Mouse (Mus musculus) kidney, adult 2 months (tissue): ENCODE data around the gene Ttll11. TPM values are rescaled to one million over a fixed set of nuclear protein-coding genes. Genes with fewer than 3 reads are reported as not detected.

Experiments
- DNase-seq: peaks from one replicate; pipeline ENCODE4 v3.0.0; 2021
- H3K27ac ChIP-seq: fragments of 200-500 bp; 2 replicates; pipeline ENCODE4 v1.5.1; 2012; ENCODE audit warnings: low read depth, low read length, control low read depth, inconsistent platforms; ENCODE audit not compliant: insufficient read depth
- H3K27me3 ChIP-seq: fragments of 200-500 bp; replicated peaks from 2 replicates; pipeline ENCODE4 v1.6.1; 2012; ENCODE audit warnings: mild to moderate bottlenecking, moderate library complexity, low read length, inconsistent platforms; ENCODE audit not compliant: control insufficient read depth, insufficient read depth
- H3K36me3 ChIP-seq: fragments of 200-500 bp; 2 replicates; pipeline ENCODE4 v1.6.1; 2012; ENCODE audit warnings: mild to moderate bottlenecking, moderate library complexity, low read length, inconsistent platforms; ENCODE audit not compliant: control insufficient read depth, insufficient read depth
- H3K4me1 ChIP-seq: fragments of 200-500 bp; 2 replicates; pipeline ENCODE4 v1.6.1; 2011; ENCODE audit warnings: low read length; ENCODE audit not compliant: control insufficient read depth, insufficient read depth
- H3K4me3 ChIP-seq: fragments of 200-500 bp; 2 replicates; pipeline ENCODE4 v1.5.1; 2011; ENCODE audit warnings: mild to moderate bottlenecking, low read depth, low read length, control low read depth; ENCODE audit not compliant: insufficient read depth
- CTCF ChIP-seq: fragments of 200-500 bp; conservative IDR thresholded peaks from 2 replicates; pipeline ENCODE4 v1.5.1; 2011; ENCODE audit warnings: low read depth, mild to moderate bottlenecking, control low read depth, low read length, moderate library complexity, mixed read lengths; ENCODE audit not compliant: insufficient read depth, insufficient read length
- POLR2A ChIP-seq: fragments of 200-500 bp; IDR thresholded peaks from one replicate; pipeline ENCODE4 v1.6.1; 2011; ENCODE audit warnings: low read depth, low read length, control low read depth
- WGBS: fragments of 180-500 bp; shearing (Covaris S2); methylation state at CpG from one replicate; pipeline ENCODE4 v1.1.7; 2018; 5-methylcytosine and 5-hydroxymethylcytosine counted together
- polyA plus RNA-seq: library from polyadenylated mRNA; depleted of rRNA; stranded (reverse); fragments of >200 nt; gene quantifications from 2 replicates; pipeline ENCODE4 v1.2.3, GENCODE M21; 2012

The Ttll11 gene
- polyA plus RNA-seq, 1 experiment: 0.41 TPM

DNA sequence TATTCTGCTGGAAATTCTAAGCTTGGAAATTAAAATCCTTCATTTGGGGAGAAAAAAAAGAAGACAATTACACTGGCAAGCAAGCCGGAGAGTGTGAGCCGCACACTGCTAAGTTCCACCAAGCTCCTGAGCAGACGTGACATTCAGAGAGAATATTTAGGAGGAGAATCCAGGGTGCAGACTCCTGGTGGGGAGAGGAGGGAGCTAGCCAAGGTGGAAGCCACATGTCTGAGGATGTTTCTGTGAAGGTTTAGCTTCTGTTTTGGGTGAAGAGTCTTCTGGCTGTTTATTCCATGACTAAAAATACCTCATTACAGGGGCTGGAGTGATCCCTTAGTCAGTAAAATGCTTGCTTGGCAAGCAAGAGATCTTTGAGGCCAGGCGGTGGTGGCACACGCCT lies 200.4 kb downstream of the Ttll11 start:
- H3K27ac ChIP-seq: no peak overlapping the region
- no peaks in the 10 kb centered on the region for H3K36me3 ChIP-seq
- no peak overlapping the region for H3K4me3 ChIP-seq
- no peak for DNase-seq
- TF ChIP-seq CTCF (no peak), POLR2A (no peak)
- no peaks in the 10 kb centered on the region for H3K4me1 ChIP-seq
- no peaks in the 10 kb centered on the region for H3K27me3 ChIP-seq
- WGBS: 88% methylated on average over 5 of the region's 5 CpGs

DNA sequence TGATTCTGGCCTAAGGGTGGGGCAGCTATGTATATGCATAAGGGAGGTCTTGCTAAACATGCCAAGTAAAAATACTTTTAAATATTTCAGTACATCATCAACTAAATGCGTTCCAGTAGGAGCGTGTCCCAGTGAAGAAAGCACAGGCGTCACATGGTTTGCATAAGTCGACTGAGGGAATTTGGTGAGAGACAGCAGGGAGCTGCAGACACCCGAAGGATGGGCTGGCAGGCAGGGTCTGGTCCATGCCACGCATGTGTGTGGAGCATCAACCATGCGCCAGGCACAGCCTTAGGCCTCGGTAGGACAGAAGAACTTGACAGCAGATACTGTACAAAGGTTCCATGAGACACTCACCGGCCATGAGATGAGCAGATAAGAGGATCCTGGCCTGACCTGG lies 202.8 kb downstream of the Ttll11 start:
- no peak for DNase-seq

DNA sequence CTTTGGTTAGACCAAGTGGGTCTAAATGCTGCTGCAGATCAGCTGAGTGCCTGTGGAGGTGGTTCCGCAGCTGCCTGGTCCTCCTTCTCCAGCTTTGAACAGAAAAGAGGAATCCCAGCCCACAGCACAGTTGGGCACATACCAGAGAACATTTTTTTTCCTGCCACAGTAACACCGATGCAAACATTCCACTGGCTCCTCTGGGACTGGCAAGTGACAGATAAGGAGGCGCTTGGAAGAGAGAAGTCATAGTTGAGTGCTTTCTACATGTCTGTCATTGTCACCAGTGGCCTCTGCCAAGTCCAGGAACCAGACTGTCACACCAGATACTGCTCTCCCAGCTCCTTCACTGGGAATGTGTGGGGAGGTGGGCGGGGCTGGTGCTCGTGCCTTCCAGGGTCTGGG lies 204.1 kb downstream of the Ttll11 start:
- TF ChIP-seq CTCF (no peak), POLR2A (no peak)
- no peaks in the 10 kb centered on the region for H3K4me1 ChIP-seq
- no peak for DNase-seq
- no peaks in the 10 kb centered on the region for H3K27me3 ChIP-seq
- H3K27ac ChIP-seq: no peak overlapping the region
- no peak overlapping the region for H3K4me3 ChIP-seq
- WGBS: 56% methylated on average over 5 of the region's 5 CpGs
- no peaks in the 10 kb centered on the region for H3K36me3 ChIP-seq

More for the DNA sequence above, 202.8 kb downstream of the Ttll11 start:
- H3K36me3 ChIP-seq: no peaks in the 10 kb centered on the region
- WGBS: 91% methylated on average over 9 of the region's 9 CpGs
- H3K4me3 ChIP-seq: no peak overlapping the region
- no peaks in the 10 kb centered on the region for H3K27me3 ChIP-seq
- TF ChIP-seq POLR2A (no peak), CTCF (no peak)
- H3K4me1 ChIP-seq: no peaks in the 10 kb centered on the region
- H3K27ac ChIP-seq: no peak overlapping the region

DNA sequence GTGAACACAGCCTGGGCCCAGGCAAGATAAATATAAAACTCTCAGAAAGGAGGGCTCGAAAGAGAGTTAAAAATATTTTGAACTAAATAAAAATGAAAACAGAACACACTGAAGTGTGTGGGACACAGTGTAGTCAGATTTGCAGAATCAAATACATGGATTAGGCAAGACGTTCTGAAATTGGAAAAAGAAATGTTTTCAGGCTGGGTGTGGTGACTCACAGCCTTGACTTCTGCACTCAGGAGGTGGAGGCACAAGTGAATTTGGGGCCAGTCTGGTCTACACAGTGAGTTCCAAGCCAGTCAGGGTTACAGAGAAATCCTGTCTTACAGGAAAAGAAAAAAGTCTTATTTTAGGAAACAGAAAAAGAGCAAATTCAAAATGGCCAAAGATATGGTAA lies 209.2 kb downstream of the Ttll11 start:
- Histone ChIP-seq H3K27ac (no peak overlapping the region), H3K4me3 (no peak overlapping the region), H3K27me3 (no peaks in the 10 kb centered on the region), H3K4me1 (no peaks in the 10 kb centered on the region), H3K36me3 (no peaks in the 10 kb centered on the region)
- TF ChIP-seq CTCF (no peak), POLR2A (no peak)
- DNase-seq: no peak
- 95% methylated on average over 2 of the region's 2 CpGs for WGBS

DNA sequence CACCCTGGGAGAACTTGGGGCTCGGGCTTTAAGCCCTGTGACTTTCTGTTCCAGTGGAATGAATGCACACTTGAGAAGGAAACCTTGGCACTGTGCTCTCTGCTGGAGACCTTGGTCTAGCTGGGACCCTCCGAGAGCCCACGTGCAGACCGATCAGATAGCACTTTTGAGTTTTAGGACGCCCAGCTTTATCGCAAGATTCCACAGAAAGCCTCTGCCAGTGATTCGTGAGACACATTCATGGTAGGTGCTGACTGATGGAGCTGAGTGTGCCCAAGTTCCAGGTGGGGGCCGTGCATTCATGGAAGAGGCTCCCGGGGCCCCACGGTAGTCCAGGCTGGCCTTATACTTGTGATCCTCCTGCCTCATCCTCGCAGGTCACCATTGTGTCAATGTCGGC lies 210.3 kb downstream of the Ttll11 start:
- 94% methylated on average over 12 of the region's 12 CpGs for WGBS
- Histone ChIP-seq H3K4me3 (no peak overlapping the region), H3K4me1 (no peaks in the 10 kb centered on the region), H3K36me3 (no peaks in the 10 kb centered on the region), H3K27me3 (no peaks in the 10 kb centered on the region), H3K27ac (no peak overlapping the region)
- no peak for DNase-seq
- no peak for TF ChIP-seq POLR2A
- TF ChIP-seq CTCF: no peak

DNA sequence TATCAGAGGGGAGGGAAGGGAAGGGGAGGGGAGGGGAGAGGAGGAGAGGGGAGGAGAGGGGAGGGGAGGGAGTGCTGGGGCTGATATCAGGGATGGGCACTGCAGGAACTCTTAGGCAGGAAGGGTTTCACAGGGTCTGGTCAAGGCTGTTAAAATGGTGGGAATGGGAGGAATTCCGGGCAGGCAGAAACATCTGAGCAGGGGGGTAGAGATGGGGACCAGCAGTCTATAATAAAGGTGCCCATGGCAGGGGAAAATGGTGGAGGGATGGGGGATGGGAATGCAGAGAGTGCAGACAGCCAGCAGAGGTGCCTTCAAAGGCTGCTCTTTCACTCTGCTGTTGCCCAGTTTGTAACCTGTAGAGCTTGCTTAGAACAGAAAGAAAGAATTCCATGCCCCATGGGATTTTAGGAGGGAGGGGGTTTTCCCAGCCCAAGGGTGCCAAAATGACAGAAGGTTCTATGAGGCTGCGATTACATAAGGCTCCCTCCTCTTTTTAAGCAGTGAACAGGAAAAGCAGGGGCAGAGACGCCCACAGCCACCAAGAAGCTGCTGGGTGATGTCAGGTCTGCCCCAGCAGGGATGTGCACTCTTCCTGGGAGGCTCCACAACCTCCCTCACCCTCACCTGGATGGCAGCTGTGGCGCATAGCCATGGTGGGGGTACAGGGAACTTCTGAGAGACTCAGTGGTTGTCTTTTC lies 211.0 kb downstream of the Ttll11 start:
- WGBS: 55% methylated on average over 4 of the region's 4 CpGs
- Histone ChIP-seq H3K36me3 (no peaks in the 10 kb centered on the region), H3K4me1 (no peaks in the 10 kb centered on the region), H3K4me3 (no peak overlapping the region), H3K27me3 (no peaks in the 10 kb centered on the region), H3K27ac (no peak overlapping the region)
- no peak for DNase-seq
- no peak for TF ChIP-seq POLR2A
- TF ChIP-seq CTCF: no peak

DNA sequence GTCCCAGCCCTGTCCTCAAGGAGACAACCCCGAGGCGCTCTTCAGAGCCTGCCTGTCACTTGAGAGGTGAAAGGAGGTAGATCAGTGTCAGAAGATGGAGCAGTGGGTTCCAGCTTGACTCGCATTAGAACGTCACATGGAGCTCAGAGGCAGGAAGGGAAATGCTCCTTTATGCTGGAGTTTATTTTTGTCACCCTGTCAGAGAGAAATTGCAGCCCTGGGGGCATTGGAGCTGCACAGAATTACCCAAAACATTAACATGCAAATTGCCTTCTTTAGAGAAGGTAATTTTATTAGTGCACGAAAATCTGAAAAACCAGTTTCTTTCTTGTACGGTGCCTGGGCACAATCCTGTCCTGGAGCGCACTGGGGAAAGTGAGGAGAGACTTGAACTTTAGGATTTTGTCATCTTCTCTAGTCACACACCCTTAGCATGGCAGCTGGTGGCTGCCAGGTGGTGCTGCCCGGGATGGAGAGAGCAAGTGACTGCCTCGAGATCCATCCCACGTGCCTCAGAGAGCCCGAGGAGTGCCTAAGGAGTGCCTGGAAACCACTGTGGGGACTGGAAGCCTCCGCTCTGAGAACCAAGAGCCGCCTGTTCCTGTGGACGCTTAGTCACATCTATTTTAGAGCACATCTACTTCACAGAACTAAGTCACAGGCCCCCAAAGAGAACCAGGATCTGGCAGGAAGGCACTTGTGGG lies 211.7 kb downstream of the Ttll11 start:
- H3K4me1 ChIP-seq: no peaks in the 10 kb centered on the region
- no peak overlapping the region for H3K27ac ChIP-seq
- 51% methylated on average over 14 of the region's 14 CpGs for WGBS

More for the DNA sequence above, 211.7 kb downstream of the Ttll11 start:
- no peaks in the 10 kb centered on the region for H3K27me3 ChIP-seq
- no peak for TF ChIP-seq POLR2A
- no peak for TF ChIP-seq CTCF
- H3K4me3 ChIP-seq: no peak overlapping the region
- no peaks in the 10 kb centered on the region for H3K36me3 ChIP-seq
- DNase-seq: peak; percentile 50
